In genomic region chr2:25663511-25663910, GRCm38 (mm10) we compare ENCODE assay signal across 11 mouse cellular contexts. TPM values are rescaled to one million over a fixed set of nuclear protein-coding genes. Genes with fewer than 3 reads are reported as not detected.
A peak's percentile ranks its signal among the peaks of the same experiment; 100 is the strongest.
DNase-seq lines count a peak whose midpoint lies in the region; ATAC-seq and TF ChIP-seq lines count a peak whose summit lies in the region.
"Had no signal": no experiment of that assay in that cellular context is flagged by ENCODE, and none has a peak within 500 bp of the region (broad histone marks: within the 10 kb centered on the region; RNA-seq: fewer than 3 reads in every experiment).

No protein-coding gene starts in this region.

- no peak for TF ChIP-seq POLR2A in brain, embryonic 14.5 days (IDR thresholded peaks at IDR 0.05; ENCODE audit: borderline replicate concordance, extremely low read depth, insufficient read depth, insufficient read length, poor library complexity, severe bottlenecking)

- peak; percentile 64; the same call in 1 of the 2 replicates for TF ChIP-seq CTCF in brain, embryonic 14.5 days (IDR thresholded peaks at IDR 0.05; ENCODE audit: borderline replicate concordance, extremely low read depth, insufficient read depth, insufficient read length)

- peak; percentile 14 to 35 for DNase-seq in frontal cortex, postnatal 25 days (ENCODE audit: low spot score in 2 of 2)
- DNase-seq in right cerebral cortex, adult 2 months (ENCODE audit: low spot score in 2 of 2): peak; percentile 47 to 50
- no peak for DNase-seq in right cerebral cortex, postnatal 36 days (ENCODE audit: low spot score in 2 of 2)
- DNase-seq in brain, embryonic 14.5 days (ENCODE audit: low read depth): peak; percentile 21
- DNase-seq in heart, postnatal 14 days: peak; percentile 45 to 70
- peak; percentile 18 to 27 for DNase-seq in lung, adult 18-20 months
- DNase-seq in testis, postnatal 10 days (ENCODE audit: low spot score): peak; percentile 86

- ATAC-seq in frontal cortex, adult (ENCODE audit: low TSS enrichment): no peak

- intact Hi-C loops in heart, postnatal 14 days (cut with DNase I): no loop called here

RNA-seq across cellular contexts. Expression of gene Lcn5, which starts 5.8 kb away (rescaled TPM):
- polyA plus RNA-seq in brain, embryonic 14.5 days (2012; rRNA removed): not detected in 2 replicates
- total RNA-seq in heart, postnatal 14 days (2021): not detected
- total RNA-seq: adrenal gland, postnatal 4 days had no signal
- polyA plus RNA-seq: large intestine, adult 2 months; neural tube, embryonic 12.5 days had no signal

RNA-seq across cellular contexts. Expression of gene Lcn8, which starts 10.6 kb away (rescaled TPM):
- polyA plus RNA-seq in brain, embryonic 14.5 days (2012; rRNA removed): 0.24 TPM in 1 of 2 replicates, not detected in the other
- total RNA-seq in heart, postnatal 14 days (2021): 1 to 10 TPM; 1.1 TPM
- polyA plus RNA-seq: large intestine, adult 2 months; neural tube, embryonic 12.5 days had no signal

RNA-seq across cellular contexts. Expression of gene Lcn6, which starts 13.1 kb away (rescaled TPM):
- polyA plus RNA-seq in brain, embryonic 14.5 days (2012; rRNA removed): not detected in 2 replicates
- not detected for total RNA-seq in heart, postnatal 14 days (2021)
- total RNA-seq: adrenal gland, postnatal 4 days had no signal
- polyA plus RNA-seq: large intestine, adult 2 months; neural tube, embryonic 12.5 days had no signal

RNA-seq across cellular contexts. Expression of gene Lcn10, which starts 19.0 kb away (rescaled TPM):
- polyA plus RNA-seq in brain, embryonic 14.5 days (2012; rRNA removed): not detected in 2 replicates
- total RNA-seq in heart, postnatal 14 days (2021): not detected
- total RNA-seq: adrenal gland, postnatal 4 days had no signal
- polyA plus RNA-seq: large intestine, adult 2 months; neural tube, embryonic 12.5 days had no signal

RNA-seq across cellular contexts. Expression of gene Fcna, which starts 35.7 kb away (rescaled TPM):
- polyA plus RNA-seq in brain, embryonic 14.5 days (2012; rRNA removed): 0.92 and 0.97 TPM in 2 replicates
- 1 to 10 TPM; 6.3 TPM for total RNA-seq in heart, postnatal 14 days (2021)

Comparison
In these comparisons a context has a peak if more than half of its experiments do, and no peak if none do; other contexts are left out.
1. DNase-seq: peak in frontal cortex, postnatal 25 days (2 of 2), right cerebral cortex, adult 2 months (2 of 2), brain, embryonic 14.5 days (single experiment), heart, postnatal 14 days (2 of 2), lung, adult 18-20 months (2 of 2) and testis, postnatal 10 days (single experiment); none in right cerebral cortex, postnatal 36 days (0 of 2).